9 mouse cellular contexts compared by ENCODE assay signal in genomic region chr10:39629746-39630552, GRCm38 (mm10). TPM values are rescaled to one million over a fixed set of nuclear protein-coding genes. Genes with fewer than 3 reads are reported as not detected.
DNase-seq lines count a peak whose midpoint lies in the region; ATAC-seq and TF ChIP-seq lines count a peak whose summit lies in the region.
"Had no signal": no experiment of that assay in that cellular context is flagged by ENCODE, and none has a peak within 500 bp of the region (broad histone marks: within the 10 kb centered on the region; RNA-seq: fewer than 3 reads in every experiment).

No protein-coding gene starts in this region.

- peak overlapping the region; percentile 34 for H3K4me2 ChIP-seq in kidney, embryonic 15.5 days
- H3K4me2 ChIP-seq in limb, embryonic 13.5 days (replicated peaks), result peak overlapping the region; percentile 37; the same call in 1 of the 2 replicates

- peak; percentile 46 for DNase-seq in kidney, adult 9 months
- no peak for DNase-seq in kidney, adult 11 months
- peak; percentile 64 to 73 for DNase-seq in frontal cortex, postnatal 14 days (ENCODE audit: low spot score in 2 of 2)
- DNase-seq in spleen, adult 18-20 months, result no peak
- DNase-seq in adrenal gland, postnatal 25 days, result no peak

- H3K9ac ChIP-seq in kidney, embryonic 15.5 days, result no peak overlapping the region
- 0 out of 2 replicates have a peak overlapping the region, but pooled peaks have one; percentile 3 for H3K9ac ChIP-seq in limb, embryonic 13.5 days

- peaks cover 67% of the 10 kb centered on the region for H3K4me1 ChIP-seq in kidney, embryonic 15.5 days
- peaks cover 46% of the 10 kb centered on the region for H3K4me1 ChIP-seq in limb, embryonic 13.5 days
- peaks cover 25% of the 10 kb centered on the region for H3K4me1 ChIP-seq in small intestine, adult 2 months (ENCODE audit: control insufficient read depth, insufficient read depth, insufficient read length, low read length)

- H3K27ac ChIP-seq in kidney, embryonic 15.5 days, result peak overlapping the region; percentile 85
- H3K27ac ChIP-seq in limb, embryonic 13.5 days, result peak overlapping the region; percentile 69; the same call in 1 of the 2 replicates
- H3K27ac ChIP-seq in small intestine, adult 2 months (ENCODE audit: insufficient read depth, low read depth, low read length), result peak overlapping the region; percentile 60

- WGBS in kidney, embryonic 15.5 days, result 23% methylated on average over 18 of the region's 18 CpGs
- WGBS in limb, embryonic 13.5 days, result 34% methylated on average over 18 of the region's 18 CpGs
- 72% methylated on average over 18 of the region's 18 CpGs for WGBS in small intestine, adult 2 months

- no peaks in the 10 kb centered on the region for H3K9me3 ChIP-seq in kidney, embryonic 15.5 days (replicated peaks)
- no peaks in the 10 kb centered on the region for H3K9me3 ChIP-seq in limb, embryonic 13.5 days
- H3K9me3 ChIP-seq: G1E had no signal

- peaks cover 17% of the 10 kb centered on the region for H3K36me3 ChIP-seq in kidney, embryonic 15.5 days
- H3K36me3 ChIP-seq in limb, embryonic 13.5 days, result peaks cover 5% of the 10 kb centered on the region; the same call in 1 of the 2 replicates
- H3K36me3 ChIP-seq in small intestine, adult 2 months (ENCODE audit: control insufficient read depth, insufficient read depth, low read length), result peaks cover 50% of the 10 kb centered on the region
- H3K36me3 ChIP-seq: G1E had no signal

- ATAC-seq in kidney, embryonic 15.5 days (replicated peaks; ENCODE audit: low FRiP score), result peak; percentile 77
- peak; percentile 42; the same call in 1 of the 2 replicates for ATAC-seq in limb, embryonic 13.5 days (ENCODE audit: low FRiP score, low read depth)

- no peaks in the 10 kb centered on the region for H3K27me3 ChIP-seq in kidney, embryonic 15.5 days
- no peaks in the 10 kb centered on the region for H3K27me3 ChIP-seq in limb, embryonic 13.5 days
- no peaks in the 10 kb centered on the region for H3K27me3 ChIP-seq in small intestine, adult 2 months (ENCODE audit: control insufficient read depth, insufficient read depth, low read length)

- TF ChIP-seq POLR2A in small intestine, adult 2 months (IDR thresholded peaks at IDR 0.05; ENCODE audit: low read depth, low read length), result no peak

- no peak overlapping the region for H3K4me3 ChIP-seq in kidney, embryonic 15.5 days (replicated peaks)
- H3K4me3 ChIP-seq in limb, embryonic 13.5 days, result no peak overlapping the region
- no peak overlapping the region for H3K4me3 ChIP-seq in small intestine, adult 2 months (ENCODE audit: low read depth, low read length)

- no peak for TF ChIP-seq CTCF in small intestine, adult 2 months (IDR thresholded peaks at IDR 0.05; ENCODE audit: extremely low read depth, insufficient read length, insufficient replicate concordance, low read depth, low read length)

RNA-seq across cellular contexts. Expression of gene Traf3ip2, which starts 17.2 kb away (rescaled TPM):
- polyA plus RNA-seq in kidney, embryonic 15.5 days (2015; fragmentation: Nextera tagmentation; extraction: Ambion mirVana), result 15.9 and 18.5 TPM in 2 replicates
- 8.5 and 9.0 TPM in 2 replicates for polyA plus RNA-seq in limb, embryonic 13.5 days (2015; fragmentation: Nextera tagmentation; extraction: Ambion mirVana)
- polyA plus RNA-seq in small intestine, adult 2 months (2012; rRNA removed), result 16.0 and 26.9 TPM in 2 replicates
- 24.4 and 26.0 TPM in 2 replicates for total RNA-seq in adrenal gland, postnatal 25 days (2021)

Comparison
In these comparisons a context has a peak if more than half of its experiments do, and no peak if none do; other contexts are left out.
1. DNase-seq: peak in kidney, adult 9 months (single experiment) and frontal cortex, postnatal 14 days (2 of 2); none in kidney, adult 11 months (single experiment), spleen, adult 18-20 months (0 of 2) and adrenal gland, postnatal 25 days (single experiment).
2. Peak in every context shown above with its lines, with median percentiles within 50 percentile points of each other: H3K27ac ChIP-seq.